Comparison of ENCODE assay signal across 35 mouse cellular contexts in the genomic region with DNA sequence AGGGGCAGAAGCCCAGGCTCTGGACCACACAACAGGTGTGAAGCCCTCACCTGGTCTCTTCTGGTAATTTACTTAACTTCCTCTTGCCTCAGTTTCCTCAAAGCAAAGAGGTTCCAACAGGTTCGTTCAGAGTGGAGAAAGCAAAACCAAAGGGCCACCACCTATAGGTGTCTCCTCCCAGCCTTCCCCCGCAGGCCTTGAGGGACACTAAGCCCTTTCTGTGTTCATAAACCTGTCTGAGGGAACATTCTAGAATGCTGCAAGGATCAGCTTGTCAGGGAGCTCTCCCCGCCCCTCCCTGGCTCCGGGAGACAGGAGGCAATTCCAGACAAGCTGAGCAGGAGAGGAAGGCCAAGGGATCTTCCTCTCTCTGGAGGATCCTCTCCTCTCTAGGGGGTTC. TPM values are rescaled to one million over a fixed set of nuclear protein-coding genes. Genes with fewer than 3 reads are reported as not detected.
"Had no signal": no experiment of that assay in that cellular context is flagged by ENCODE, and none has a peak within 500 bp of the region (broad histone marks: within the 10 kb centered on the region; RNA-seq: fewer than 3 reads in every experiment).

A gene (plus strand): TSS at position 301 of the 400 bp plus-strand sequence.

- H3K27me3 ChIP-seq: embryonic facial prominence, embryonic 12.5 days; embryonic facial prominence, embryonic 13.5 days; embryonic facial prominence, embryonic 15.5 days; forebrain, embryonic 12.5 days; forebrain, embryonic 15.5 days had no signal

- H3K4me1 ChIP-seq: embryonic facial prominence, embryonic 10.5 days; embryonic facial prominence, embryonic 12.5 days; forebrain, embryonic 10.5 days; forebrain, embryonic 12.5 days; forebrain, embryonic 13.5 days; forebrain, embryonic 15.5 days had no signal

- H3K27ac ChIP-seq: embryonic facial prominence, embryonic 10.5 days; embryonic facial prominence, embryonic 12.5 days; embryonic facial prominence, embryonic 13.5 days; embryonic facial prominence, embryonic 15.5 days; forebrain, embryonic 10.5 days; forebrain, embryonic 12.5 days; forebrain, embryonic 13.5 days; forebrain, embryonic 15.5 days; gastrocnemius, adult 2 months; heart, adult 2 months had no signal

- H3K9ac ChIP-seq: embryonic facial prominence, embryonic 12.5 days; embryonic facial prominence, embryonic 13.5 days; embryonic facial prominence, embryonic 15.5 days; forebrain, embryonic 12.5 days; forebrain, embryonic 13.5 days; forebrain, embryonic 15.5 days; forebrain, postnatal 0 days had no signal

- H3K4me2 ChIP-seq: embryonic facial prominence, embryonic 12.5 days; embryonic facial prominence, embryonic 13.5 days; embryonic facial prominence, embryonic 15.5 days; forebrain, embryonic 12.5 days; forebrain, embryonic 13.5 days; forebrain, embryonic 15.5 days had no signal

- H3K4me3 ChIP-seq: embryonic facial prominence, embryonic 10.5 days; embryonic facial prominence, embryonic 12.5 days; embryonic facial prominence, embryonic 13.5 days; embryonic facial prominence, embryonic 15.5 days; erythroblast, embryonic 14.5 days; forebrain, embryonic 10.5 days; forebrain, embryonic 12.5 days; forebrain, embryonic 13.5 days; forebrain, embryonic 15.5 days; gastrocnemius, adult 2 months; heart, adult 2 months had no signal

- DNase-seq: cerebellum, adult 2 months; cerebellum, adult 8-10 months; cerebellum, postnatal 10 days; cerebellum, postnatal 14 days; cerebellum, postnatal 25 days; cerebellum, postnatal 36 days; embryo, embryonic 11 days; forebrain, postnatal 0 days; gastrocnemius, adult 2 months; gastrocnemius, postnatal 10 days; gastrocnemius, postnatal 14 days; gastrocnemius, postnatal 25 days; gastrocnemius, postnatal 36 days; heart, adult 18-20 months; heart, adult 2 months had no signal

- H3K9me3 ChIP-seq: embryonic facial prominence, embryonic 10.5 days; embryonic facial prominence, embryonic 12.5 days; embryonic facial prominence, embryonic 13.5 days; embryonic facial prominence, embryonic 15.5 days; forebrain, embryonic 12.5 days; forebrain, embryonic 13.5 days; forebrain, embryonic 15.5 days had no signal

- H3K36me3 ChIP-seq: embryonic facial prominence, embryonic 10.5 days; embryonic facial prominence, embryonic 12.5 days; embryonic facial prominence, embryonic 13.5 days; embryonic facial prominence, embryonic 15.5 days; forebrain, embryonic 10.5 days; forebrain, embryonic 12.5 days; forebrain, embryonic 15.5 days had no signal

- ATAC-seq: forebrain, embryonic 13.5 days; forebrain, embryonic 14.5 days; forebrain, embryonic 15.5 days; forebrain, embryonic 16.5 days; forebrain, postnatal 0 days had no signal

RNA-seq across cellular contexts. Expression of the gene that starts here (rescaled TPM):
- total RNA-seq: common myeloid progenitor, adult 5-6 weeks; forebrain, postnatal 0 days; gastrocnemius, adult 18-20 months; gastrocnemius, adult 2 months; gastrocnemius, adult 8-10 months; gastrocnemius, postnatal 10 days; gastrocnemius, postnatal 14 days; gastrocnemius, postnatal 25 days; gastrocnemius, postnatal 36 days; gastrocnemius, postnatal 4 days; granulocyte monocyte progenitor cell, adult 5-6 weeks; heart, adult 18-20 months; heart, adult 2 months had no signal
- polyA plus RNA-seq: cerebellum, adult 2 months; cortical plate, adult 2 months; embryonic facial prominence, embryonic 10.5 days; embryonic facial prominence, embryonic 11.5 days; embryonic facial prominence, embryonic 12.5 days; embryonic facial prominence, embryonic 13.5 days; embryonic facial prominence, embryonic 14.5 days; embryonic facial prominence, embryonic 15.5 days; erythroblast, embryonic 14.5 days; forebrain, embryonic 10.5 days; forebrain, embryonic 11.5 days; forebrain, embryonic 12.5 days; forebrain, embryonic 13.5 days; forebrain, embryonic 14.5 days; forebrain, embryonic 15.5 days; forebrain, embryonic 16.5 days; forebrain, postnatal 0 days had no signal
